Comparison of ENCODE assay signal across 11 mouse cellular contexts in the genomic region with DNA sequence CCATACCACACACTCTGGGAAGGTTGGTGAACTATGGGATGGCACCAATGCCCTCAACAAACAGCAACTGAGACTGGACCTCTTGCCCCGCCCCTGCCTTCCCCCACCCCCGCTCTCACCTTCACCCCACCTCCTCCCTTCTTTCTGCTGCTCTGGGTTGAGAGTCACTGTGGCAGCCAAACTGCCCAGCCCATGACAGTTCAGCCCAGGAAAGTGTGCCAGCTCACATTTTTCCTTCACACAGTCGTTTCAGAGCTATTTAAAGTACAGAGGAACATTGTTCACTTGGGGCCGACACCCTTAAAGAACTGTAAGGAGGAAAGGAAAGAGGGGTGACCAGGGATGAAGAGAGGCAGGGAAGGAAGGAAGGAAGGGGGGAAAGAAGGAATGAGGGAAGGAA.
"Had no signal": no experiment of that assay in that cellular context is flagged by ENCODE, and none has a peak within 500 bp of the region (broad histone marks: within the 10 kb centered on the region; RNA-seq: fewer than 3 reads in every experiment).

No protein-coding gene starts in this region.

- H3K4me3 ChIP-seq: layer of hippocampus, adult 2 months; limb, embryonic 13.5 days; liver, embryonic 15.5 days; midbrain, embryonic 13.5 days had no signal

- H3K9me3 ChIP-seq: limb, embryonic 13.5 days; liver, embryonic 15.5 days; midbrain, embryonic 13.5 days had no signal

- H3K9ac ChIP-seq: limb, embryonic 13.5 days; liver, embryonic 15.5 days; midbrain, embryonic 13.5 days had no signal

- H3K4me2 ChIP-seq: limb, embryonic 13.5 days; liver, embryonic 11.5 days; liver, embryonic 15.5 days; midbrain, embryonic 13.5 days had no signal

- H3K36me3 ChIP-seq: liver, embryonic 15.5 days; midbrain, embryonic 13.5 days had no signal

- ATAC-seq: midbrain, embryonic 13.5 days had no signal

- H3K27ac ChIP-seq: layer of hippocampus, adult 2 months; limb, embryonic 13.5 days; liver, embryonic 15.5 days; midbrain, embryonic 13.5 days had no signal

- DNase-seq: kidney, adult 8-10 months; kidney, postnatal 36 days; lung, postnatal 14 days; right cerebral cortex, adult 18-20 months; right cerebral cortex, postnatal 25 days; thymus, postnatal 4 days had no signal

- H3K27me3 ChIP-seq: limb, embryonic 13.5 days had no signal
